Mouse (Mus musculus) forebrain, postnatal 0 days (tissue): ENCODE results near the gene Ceacam16. TPM values are rescaled to one million over a fixed set of nuclear protein-coding genes. Genes with fewer than 3 reads are reported as not detected.

Experiments used
- ATAC-seq: fragments of 200-750 bp; cut with Nextera tagmentation; 2 replicates; pipeline ENCODE4 v1.8.0; 2017; ENCODE audit warnings: mild to moderate bottlenecking, moderate library complexity
- DNase-seq: peaks from one replicate; pipeline ENCODE4 v3.0.0-alpha.2; 2015
- H3K27ac ChIP-seq: fragments of 300-500 bp; sonication (generic); 2 replicates; pipeline ENCODE4 v1.5.1; 2014; ENCODE audit warnings: low read depth, mild to moderate bottlenecking, antibody characterized with exemption, low read length, moderate library complexity, mixed read lengths
- H3K27me3 ChIP-seq: fragments of 300-500 bp; sonication (generic); 2 replicates; pipeline ENCODE4 v1.6.1; 2014; ENCODE audit warnings: mild to moderate bottlenecking, low read length, mixed read lengths; ENCODE audit not compliant: insufficient read depth
- H3K36me3 ChIP-seq: fragments of 300-500 bp; sonication (generic); 2 replicates; pipeline ENCODE4 v1.6.1; 2014; ENCODE audit warnings: mild to moderate bottlenecking, moderate library complexity; ENCODE audit not compliant: insufficient read depth
- H3K4me1 ChIP-seq: fragments of 300-500 bp; sonication (generic); 2 replicates; pipeline ENCODE4 v1.6.1; 2014; ENCODE audit warnings: antibody characterized with exemption; ENCODE audit not compliant: insufficient read depth
- H3K4me2 ChIP-seq: fragments of 300-500 bp; sonication (generic); 2 replicates; pipeline ENCODE4 v1.6.1; 2014; ENCODE audit warnings: low read depth, mild to moderate bottlenecking, moderate library complexity
- H3K4me3 ChIP-seq: fragments of 300-500 bp; sonication (generic); 2 replicates; pipeline ENCODE4 v1.5.1; 2014; ENCODE audit warnings: low read depth, low read length, mixed read lengths
- H3K9ac ChIP-seq: fragments of 300-500 bp; sonication (generic); 2 replicates; pipeline ENCODE4 v1.6.1; 2014; ENCODE audit warnings: mild to moderate bottlenecking
- H3K9me3 ChIP-seq: fragments of 300-500 bp; sonication (generic); 2 replicates; pipeline ENCODE4 v1.6.1; 2016; ENCODE audit warnings: low read length
- CTCF ChIP-seq: sonication (generic); IDR thresholded peaks from 2 replicates; pipeline ENCODE4 v1.5.1; 2016; ENCODE audit warnings: antibody characterized with exemption, control low read depth, low read depth
- WGBS: fragments of 180-500 bp; shearing (Covaris S2); extraction: QIAGEN DNeasy Blood & Tissue Kit; methylation state at CpG from one replicate; pipeline ENCODE4 v1.1.7; 2014; 5-methylcytosine and 5-hydroxymethylcytosine counted together
- polyA plus RNA-seq: library from polyadenylated mRNA; unstranded; fragments of >200 nt; fragmentation: Nextera tagmentation; extraction: Ambion mirVana; gene quantifications from 2 replicates; pipeline ENCODE4 v1.2.1, GENCODE M21; 2015
- total RNA-seq: library from RNA; depleted of rRNA; stranded (reverse); fragments of >200 nt; gene quantifications from 2 replicates; pipeline ENCODE4 v1.2.3, GENCODE M21; 2014

Ceacam16 gene
- total and polyA plus RNA-seq, 2 experiments from 2014 or later = 0.84 TPM; not detected in 1

DNA sequence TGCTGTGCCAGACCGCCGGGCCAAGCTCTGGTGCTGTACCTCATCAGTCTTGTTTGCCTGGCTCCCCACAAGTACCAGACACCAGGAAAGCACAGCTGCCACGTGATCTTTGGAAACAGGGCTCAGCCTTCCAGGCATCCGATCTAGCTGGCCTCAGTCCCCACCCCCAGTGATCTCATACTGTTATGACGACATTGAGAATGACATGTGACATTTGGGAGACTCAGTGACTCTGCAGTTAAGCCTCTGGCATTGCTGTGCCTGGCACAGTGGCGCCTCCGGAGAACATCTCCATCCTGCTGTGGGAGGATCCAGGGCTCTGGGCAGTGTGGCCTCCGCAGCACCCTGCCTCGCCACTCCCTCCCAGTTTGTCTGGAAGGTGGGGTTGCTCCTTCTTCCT is 29.3 kb downstream of the Ceacam16 start:
- Histone ChIP-seq H3K36me3 (no peaks in the 10 kb centered on the region), H3K4me3 (no peak overlapping the region), H3K4me1 (no peaks in the 10 kb centered on the region), H3K27ac (no peak overlapping the region), H3K9me3 (no peaks in the 10 kb centered on the region), H3K27me3 (no peaks in the 10 kb centered on the region), H3K4me2 (no peak overlapping the region), H3K9ac (no peak overlapping the region)
- ATAC-seq = no peak
- no peak for DNase-seq
- no peak for TF ChIP-seq CTCF
- WGBS = 59% methylated on average over 9 of the region's 9 CpGs

DNA sequence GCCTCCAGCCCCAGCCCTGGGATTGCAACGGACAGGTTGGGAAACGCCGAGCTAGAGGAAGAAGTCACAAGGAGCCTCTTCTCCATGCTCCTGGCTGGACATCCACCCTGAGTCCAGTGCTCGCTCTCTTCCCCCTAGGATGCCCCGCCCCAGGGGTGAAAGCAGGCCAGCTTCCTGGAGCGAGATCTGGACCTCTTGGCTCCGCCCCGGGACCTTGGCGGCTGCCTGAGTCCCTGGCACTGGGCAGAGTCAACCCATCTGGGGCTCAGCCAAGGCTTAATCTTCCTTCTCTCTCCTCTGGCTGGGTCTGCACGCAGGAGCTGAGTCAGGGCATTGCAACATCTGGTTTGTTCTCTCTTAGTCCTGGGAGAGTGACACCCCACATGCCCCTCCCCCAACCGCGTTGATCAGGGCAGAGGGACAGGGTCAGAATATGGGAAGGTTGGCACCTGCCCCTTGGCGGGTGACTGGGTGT is 30.4 kb downstream of the Ceacam16 start:
- Histone ChIP-seq H3K36me3 (no peaks in the 10 kb centered on the region), H3K27me3 (no peaks in the 10 kb centered on the region), H3K4me1 (no peaks in the 10 kb centered on the region), H3K9ac (no peak overlapping the region), H3K4me3 (no peak overlapping the region), H3K4me2 (no peak overlapping the region), H3K9me3 (no peaks in the 10 kb centered on the region), H3K27ac (no peak overlapping the region)
- 36% methylated on average over 13 of the region's 13 CpGs for WGBS
- ATAC-seq (no peak), DNase-seq (no peak)
- no peak for TF ChIP-seq CTCF

DNA sequence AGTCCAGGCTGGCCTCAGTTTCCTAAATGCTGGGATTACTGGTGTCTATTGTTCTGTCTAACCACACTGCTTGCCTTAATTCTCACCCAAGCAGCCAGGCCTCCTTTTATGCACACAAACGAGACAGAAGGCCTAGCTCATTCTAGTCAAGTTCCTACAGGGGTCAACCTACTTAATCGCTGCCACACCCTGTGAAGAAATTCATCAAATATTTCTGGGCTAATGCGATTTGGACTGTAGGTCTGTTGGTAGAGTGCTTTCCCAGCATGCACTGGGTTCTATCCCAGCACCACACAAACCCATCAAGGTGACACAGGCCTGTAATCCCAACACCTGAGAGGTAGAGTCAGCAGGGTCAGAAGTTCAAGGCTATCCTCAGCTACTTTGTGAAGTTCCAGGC is 31.4 kb downstream of the Ceacam16 start:
- H3K36me3 ChIP-seq = no peaks in the 10 kb centered on the region
- TF ChIP-seq CTCF = no peak
- H3K4me3 ChIP-seq = no peak overlapping the region
- H3K4me2 ChIP-seq = no peak overlapping the region
- 0 out of 2 replicates have a peak, but pooled peaks cover under 1% of the 10 kb centered on the region for H3K27me3 ChIP-seq
- WGBS = 81% methylated on average over 3 of the region's 3 CpGs
- no peaks in the 10 kb centered on the region for H3K9me3 ChIP-seq
- ATAC-seq (no peak), DNase-seq (no peak)
- H3K4me1 ChIP-seq = no peaks in the 10 kb centered on the region
- H3K27ac ChIP-seq = no peak overlapping the region
- no peak overlapping the region for H3K9ac ChIP-seq

DNA sequence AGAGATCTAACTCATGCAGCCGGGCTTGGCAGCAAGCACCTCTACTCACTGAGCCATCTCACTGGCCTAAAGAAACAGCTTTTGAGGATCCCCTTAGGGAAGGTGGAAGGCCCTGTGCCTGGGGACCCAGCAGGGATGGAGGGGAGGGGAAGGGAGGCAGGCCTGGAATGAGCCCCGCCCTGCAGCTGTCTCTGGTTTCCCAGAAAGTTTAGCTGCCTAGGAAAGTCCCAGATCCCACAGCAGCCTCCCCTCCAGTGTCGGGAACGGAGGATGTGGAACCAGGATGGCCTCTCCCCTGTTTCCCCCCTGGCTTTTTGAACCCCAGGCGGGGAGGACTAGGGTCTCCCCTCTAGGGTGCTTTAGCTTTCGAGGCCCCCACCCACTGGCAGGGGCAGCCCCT is 34.3 kb downstream of the Ceacam16 start:
- Histone ChIP-seq H3K27ac (no peak overlapping the region), H3K9ac (no peak overlapping the region), H3K4me2 (no peak overlapping the region), H3K36me3 (no peaks in the 10 kb centered on the region), H3K4me1 (no peaks in the 10 kb centered on the region), H3K27me3 (peaks cover 24% of the 10 kb centered on the region), H3K4me3 (no peak overlapping the region), H3K9me3 (no peaks in the 10 kb centered on the region)
- no peak for ATAC-seq
- TF ChIP-seq CTCF = no peak
- no peak for DNase-seq
- 37% methylated on average over 6 of the region's 6 CpGs for WGBS

DNA sequence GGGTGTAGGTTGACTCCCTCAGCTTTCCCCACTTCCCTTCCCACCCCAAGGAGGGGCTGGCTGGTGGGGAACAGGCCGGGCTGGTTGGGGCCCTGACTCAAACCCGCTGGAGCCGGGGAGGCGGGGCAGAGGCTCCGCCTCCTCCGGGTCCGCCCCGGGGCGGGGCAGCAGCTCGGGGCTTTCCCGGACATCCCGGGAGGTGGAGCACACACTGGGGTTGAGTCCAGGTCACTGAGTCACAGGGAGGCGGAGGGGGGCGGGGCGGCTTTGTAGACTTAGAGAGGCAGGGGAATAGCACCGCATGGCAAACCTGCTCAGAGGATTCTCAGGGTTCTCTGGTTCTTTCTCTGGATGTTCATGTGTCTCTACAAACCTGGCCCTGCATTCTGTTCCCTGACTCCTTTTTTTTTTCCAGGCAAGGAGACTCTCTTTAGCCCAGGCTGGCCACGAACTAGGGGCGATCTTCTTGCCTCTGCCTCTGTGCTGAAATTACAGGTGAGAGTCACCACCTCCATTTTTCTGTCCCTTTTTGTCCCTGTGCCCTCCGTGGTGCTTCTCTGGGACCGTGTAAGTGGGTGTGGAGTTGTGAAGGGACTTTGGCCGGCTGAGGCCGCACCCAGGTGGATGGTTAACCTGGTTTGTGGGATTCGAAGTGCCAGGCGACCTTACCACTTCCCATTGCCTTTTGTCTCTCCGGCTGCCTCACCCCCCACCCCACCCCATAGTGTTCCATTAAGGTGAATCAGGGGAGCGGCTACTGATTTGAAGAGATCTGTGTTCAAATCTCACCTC is 36.7 kb downstream of the Ceacam16 start:
- 0 out of 2 replicates have a peak, but pooled peaks have one; percentile 10 for ATAC-seq
- WGBS = 28% methylated on average over 26 of the region's 26 CpGs
- no peak overlapping the region for H3K4me2 ChIP-seq

DNA sequence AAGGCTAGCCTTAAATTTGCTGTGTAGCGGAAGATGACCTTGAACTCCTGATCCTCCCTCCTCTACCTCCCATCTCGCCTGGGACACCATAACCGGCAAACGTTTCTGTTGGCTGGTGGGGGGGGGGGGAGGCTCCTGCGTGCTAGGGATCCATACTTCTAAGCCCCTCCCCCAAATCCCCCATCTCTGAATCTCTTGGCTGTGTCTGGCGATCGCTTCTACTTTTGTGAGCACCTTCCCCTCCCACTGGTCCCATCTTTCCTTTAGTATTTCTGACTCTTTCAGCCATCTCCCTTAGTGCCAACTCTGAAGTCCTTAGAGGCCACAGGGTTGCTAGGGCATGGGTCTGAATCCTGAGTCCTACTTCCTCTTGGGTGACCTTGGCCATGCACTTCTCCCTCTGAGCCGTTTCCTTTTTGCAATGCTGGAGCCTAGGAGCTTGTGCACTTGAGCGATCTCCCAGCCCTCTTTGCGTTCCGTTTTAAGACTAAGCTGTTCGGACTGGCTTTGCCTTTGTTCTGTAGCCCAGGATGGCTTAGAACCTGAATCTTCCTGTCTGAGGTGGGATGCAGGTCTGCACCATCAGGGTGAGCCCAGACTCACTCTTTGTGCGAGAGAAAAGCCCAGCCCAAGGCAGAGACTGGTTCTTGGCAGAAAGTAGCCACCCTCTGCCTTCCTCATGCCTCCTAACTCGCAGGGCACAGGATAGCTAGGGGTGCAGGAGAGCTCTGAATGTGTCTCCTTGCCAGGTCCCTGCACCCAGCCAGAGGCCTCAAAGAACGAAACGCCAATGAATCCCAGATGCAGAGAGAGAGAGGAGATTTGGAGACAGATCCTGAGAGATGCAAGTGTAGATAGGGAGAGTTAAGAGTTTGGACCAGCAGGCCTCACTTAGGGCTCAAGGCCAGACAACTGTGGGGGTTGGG is 37.6 kb downstream of the Ceacam16 start:
- H3K4me2 ChIP-seq = no peak overlapping the region
- WGBS = 27% methylated on average over 16 of the region's 16 CpGs
- TF ChIP-seq CTCF = no peak

More for the DNA sequence above, 36.7 kb downstream of the Ceacam16 start:
- H3K27me3 ChIP-seq = peaks cover 30% of the 10 kb centered on the region
- no peak overlapping the region for H3K4me3 ChIP-seq
- no peak for TF ChIP-seq CTCF
- no peak overlapping the region for H3K27ac ChIP-seq
- no peak overlapping the region for H3K9ac ChIP-seq
- no peaks in the 10 kb centered on the region for H3K4me1 ChIP-seq
- no peaks in the 10 kb centered on the region for H3K9me3 ChIP-seq
- no peak for DNase-seq
- H3K36me3 ChIP-seq = no peaks in the 10 kb centered on the region

More for the DNA sequence above, 37.6 kb downstream of the Ceacam16 start:
- no peaks in the 10 kb centered on the region for H3K9me3 ChIP-seq
- ATAC-seq (no peak), DNase-seq (no peak)
- no peak overlapping the region for H3K27ac ChIP-seq
- H3K36me3 ChIP-seq = no peaks in the 10 kb centered on the region
- H3K4me1 ChIP-seq = no peaks in the 10 kb centered on the region
- peaks cover 30% of the 10 kb centered on the region for H3K27me3 ChIP-seq
- H3K4me3 ChIP-seq = no peak overlapping the region
- no peak overlapping the region for H3K9ac ChIP-seq
